Mouse (Mus musculus): Measurements from ENCODE around the gene Pdxp. TPM values are rescaled to one million over a fixed set of nuclear protein-coding genes. Genes with fewer than 3 reads are reported as not detected.

The Pdxp gene
- polyA plus RNA-seq, 1 experiment from 2014 or later = 1.9 TPM

DNA sequence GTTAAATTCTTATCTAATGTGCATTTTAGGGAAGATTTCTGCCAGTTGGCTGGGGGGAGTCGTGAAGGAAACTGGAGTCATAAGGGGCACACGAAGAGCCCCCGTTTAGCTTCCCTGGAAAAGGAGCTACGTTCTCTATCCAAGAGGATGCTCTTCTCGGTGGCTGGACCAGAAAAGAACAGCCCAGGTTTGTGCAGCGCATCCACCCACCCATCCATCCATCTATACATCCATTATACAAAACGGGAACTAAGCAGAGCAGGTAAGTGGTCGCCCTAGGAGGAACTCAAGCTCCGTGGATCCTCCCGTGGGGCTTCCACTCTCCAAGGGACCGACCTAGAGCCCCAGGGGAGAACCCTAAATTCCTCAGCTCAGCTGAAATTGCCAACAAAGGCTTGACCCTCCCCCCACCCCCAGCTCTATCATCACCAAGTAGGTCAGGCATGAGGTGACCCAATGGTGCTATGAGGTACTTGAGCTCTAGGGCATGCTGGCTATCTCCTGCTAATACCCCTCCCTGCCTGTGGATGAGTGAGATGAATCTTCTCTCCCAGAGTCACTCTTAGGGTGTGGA lies 34.5 kb downstream of the Pdxp start:
- Histone ChIP-seq H3K9me3 (ENCODE audit: low read length) (no peaks in the 10 kb centered on the region), H3K27me3 (ENCODE audit: insufficient read depth, low read length) (peaks cover 30% of the 10 kb centered on the region), H3K4me2 (ENCODE audit: low read depth, low read length) (peak overlapping the region; percentile 64), H3K9ac (replicated peaks) (no peak overlapping the region), H3K4me1 (ENCODE audit: insufficient read depth) (peaks cover 8% of the 10 kb centered on the region), H3K36me3 (replicated peaks; ENCODE audit: insufficient read depth, low read length) (no peaks in the 10 kb centered on the region), H3K4me3 (ENCODE audit: low read depth, low read length) (0 out of 2 replicates have a peak overlapping the region, but pooled peaks have one; percentile 17), H3K27ac (ENCODE audit: low read depth) (no peak overlapping the region)
- DNase-seq (no peak), ATAC-seq (no peak)
- TF ChIP-seq CTCF (IDR thresholded peaks at IDR 0.05; ENCODE audit: low read depth) = no peak
- no peak for TF ChIP-seq EP300 (IDR thresholded peaks at IDR 0.05; ENCODE audit: low read depth)
- 7% methylated on average over 11 of the region's 11 CpGs for WGBS (ENCODE audit: insufficient replicate concordance)

- H3K9me3 ChIP-seq (ENCODE audit: low read length) = no peaks in the 10 kb centered on the region
- no peaks in the 10 kb centered on the region for H3K36me3 ChIP-seq (replicated peaks; ENCODE audit: insufficient read depth, low read length)
- 91% methylated on average over 3 of the region's 3 CpGs for WGBS (ENCODE audit: insufficient replicate concordance)
- TF ChIP-seq EP300 (IDR thresholded peaks at IDR 0.05; ENCODE audit: low read depth) (no peak), CTCF (IDR thresholded peaks at IDR 0.05; ENCODE audit: low read depth) (no peak)
- peaks cover 8% of the 10 kb centered on the region for H3K4me1 ChIP-seq (ENCODE audit: insufficient read depth)
- no peak for DNase-seq
- H3K27me3 ChIP-seq (ENCODE audit: insufficient read depth, low read length) = peaks cover 30% of the 10 kb centered on the region
- H3K27ac ChIP-seq (ENCODE audit: low read depth) = no peak overlapping the region
- ATAC-seq = no peak
- H3K9ac ChIP-seq (replicated peaks) = no peak overlapping the region
- no peak overlapping the region for H3K4me2 ChIP-seq (ENCODE audit: low read depth, low read length)
- no peak overlapping the region for H3K4me3 ChIP-seq (ENCODE audit: low read depth, low read length)
Observed at GRCm38 (mm10) chr15:78948883-78949282, 35.2 kb downstream of the Pdxp start.

- H3K27me3 ChIP-seq (ENCODE audit: insufficient read depth, low read length) = no peaks in the 10 kb centered on the region
- no peak for DNase-seq
- no peak overlapping the region for H3K27ac ChIP-seq (ENCODE audit: low read depth)
- H3K36me3 ChIP-seq (replicated peaks; ENCODE audit: insufficient read depth, low read length) = no peaks in the 10 kb centered on the region
- no peak for ATAC-seq
- H3K4me3 ChIP-seq (ENCODE audit: low read depth, low read length) = no peak overlapping the region
- TF ChIP-seq EP300 (IDR thresholded peaks at IDR 0.05; ENCODE audit: low read depth) (no peak), CTCF (IDR thresholded peaks at IDR 0.05; ENCODE audit: low read depth) (peak; percentile 27; the same call in 1 of the 2 replicates)
- no peak overlapping the region for H3K4me2 ChIP-seq (ENCODE audit: low read depth, low read length)
- WGBS (ENCODE audit: insufficient replicate concordance) = 61% methylated on average over 3 of the region's 3 CpGs
- no peak overlapping the region for H3K9ac ChIP-seq (replicated peaks)
- H3K9me3 ChIP-seq (ENCODE audit: low read length) = no peaks in the 10 kb centered on the region
- H3K4me1 ChIP-seq (ENCODE audit: insufficient read depth) = no peaks in the 10 kb centered on the region
Observed at GRCm38 (mm10) chr15:78955663-78956062, 41.9 kb downstream of the Pdxp start.

DNA sequence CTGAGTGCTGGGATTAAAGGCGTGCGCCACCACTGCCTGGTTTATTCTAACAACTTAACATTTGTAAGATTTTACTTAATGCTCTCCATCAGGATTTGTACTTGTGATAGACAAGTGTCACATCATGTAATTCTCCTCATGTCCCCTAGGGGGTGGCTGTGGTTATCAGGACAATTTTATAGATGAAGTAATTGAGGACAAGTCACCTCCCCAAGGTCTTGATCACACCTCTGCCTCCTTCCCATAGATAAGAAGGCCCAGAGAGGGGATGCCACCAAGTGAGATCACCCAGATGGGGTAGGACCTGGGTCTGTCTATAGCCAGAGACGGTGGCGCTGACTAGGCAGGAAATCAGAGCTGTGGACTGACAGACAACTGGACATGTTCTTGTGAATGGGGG lies 42.6 kb downstream of the Pdxp start:
- WGBS (ENCODE audit: insufficient replicate concordance) = 64% methylated on average over 4 of the region's 4 CpGs
- H3K4me2 ChIP-seq (ENCODE audit: low read depth, low read length) = no peak overlapping the region
- no peak overlapping the region for H3K9ac ChIP-seq (replicated peaks)
- no peaks in the 10 kb centered on the region for H3K27me3 ChIP-seq (ENCODE audit: insufficient read depth, low read length)
- no peak for ATAC-seq
- no peaks in the 10 kb centered on the region for H3K9me3 ChIP-seq (ENCODE audit: low read length)
- no peaks in the 10 kb centered on the region for H3K36me3 ChIP-seq (replicated peaks; ENCODE audit: insufficient read depth, low read length)
- no peak for DNase-seq
- H3K27ac ChIP-seq (ENCODE audit: low read depth) = no peak overlapping the region
- no peaks in the 10 kb centered on the region for H3K4me1 ChIP-seq (ENCODE audit: insufficient read depth)
- TF ChIP-seq CTCF (IDR thresholded peaks at IDR 0.05; ENCODE audit: low read depth) = peak; percentile 67
- TF ChIP-seq EP300 (IDR thresholded peaks at IDR 0.05; ENCODE audit: low read depth) = no peak
- H3K4me3 ChIP-seq (ENCODE audit: low read depth, low read length) = no peak overlapping the region

- no peak overlapping the region for H3K4me3 ChIP-seq (ENCODE audit: low read depth, low read length)
- no peaks in the 10 kb centered on the region for H3K4me1 ChIP-seq (ENCODE audit: insufficient read depth)
- no peak overlapping the region for H3K9ac ChIP-seq (replicated peaks)
- DNase-seq (no peak), ATAC-seq (no peak)
- no peak for TF ChIP-seq CTCF (IDR thresholded peaks at IDR 0.05; ENCODE audit: low read depth)
- TF ChIP-seq EP300 (IDR thresholded peaks at IDR 0.05; ENCODE audit: low read depth) = no peak
- H3K27ac ChIP-seq (ENCODE audit: low read depth) = no peak overlapping the region
- H3K36me3 ChIP-seq (replicated peaks; ENCODE audit: insufficient read depth, low read length) = no peaks in the 10 kb centered on the region
- no peaks in the 10 kb centered on the region for H3K9me3 ChIP-seq (ENCODE audit: low read length)
- no peak overlapping the region for H3K4me2 ChIP-seq (ENCODE audit: low read depth, low read length)
- H3K27me3 ChIP-seq (ENCODE audit: insufficient read depth, low read length) = no peaks in the 10 kb centered on the region
- WGBS (ENCODE audit: insufficient replicate concordance) = 69% methylated on average over 15 of the region's 15 CpGs
Observed at GRCm38 (mm10) chr15:78957021-78957420, 43.3 kb downstream of the Pdxp start.

DNA sequence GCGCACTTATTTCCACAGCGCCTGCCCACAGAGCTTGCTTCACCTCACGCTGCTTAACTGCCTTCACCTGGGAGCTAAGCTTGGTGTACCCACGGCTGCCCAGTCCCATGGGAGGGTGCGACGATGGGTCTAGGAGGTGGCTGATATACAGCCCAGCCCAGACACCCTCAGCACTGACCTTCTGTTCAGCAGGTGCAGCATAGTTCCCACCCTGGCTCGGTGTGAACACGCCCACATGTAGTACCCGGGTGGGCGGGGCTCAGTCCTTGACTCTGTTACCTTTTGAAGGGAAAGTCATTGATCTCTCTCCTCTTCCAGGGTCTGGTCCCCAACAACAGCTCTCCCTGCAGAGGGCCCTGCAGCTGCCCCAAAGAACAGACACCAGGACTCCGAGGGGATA lies 45.8 kb downstream of the Pdxp start:
- H3K4me2 ChIP-seq (ENCODE audit: low read depth, low read length) = no peak overlapping the region
- DNase-seq = no peak
- no peaks in the 10 kb centered on the region for H3K27me3 ChIP-seq (ENCODE audit: insufficient read depth, low read length)
- H3K9ac ChIP-seq (replicated peaks) = no peak overlapping the region
- H3K4me1 ChIP-seq (ENCODE audit: insufficient read depth) = no peaks in the 10 kb centered on the region
- no peaks in the 10 kb centered on the region for H3K9me3 ChIP-seq (ENCODE audit: low read length)
- H3K27ac ChIP-seq (ENCODE audit: low read depth) = no peak overlapping the region
- WGBS (ENCODE audit: insufficient replicate concordance) = 75% methylated on average over 11 of the region's 11 CpGs
- H3K4me3 ChIP-seq (ENCODE audit: low read depth, low read length) = no peak overlapping the region
- no peak for ATAC-seq
- TF ChIP-seq CTCF (IDR thresholded peaks at IDR 0.05; ENCODE audit: low read depth) (no peak), EP300 (IDR thresholded peaks at IDR 0.05; ENCODE audit: low read depth) (no peak)
- no peaks in the 10 kb centered on the region for H3K36me3 ChIP-seq (replicated peaks; ENCODE audit: insufficient read depth, low read length)

Data from liver, postnatal 0 days (tissue).